Mouse (Mus musculus) large intestine, adult 2 months (tissue): ENCODE measurements around the gene Kcnc1. TPM values are rescaled to one million over a fixed set of nuclear protein-coding genes. Genes with fewer than 3 reads are reported as not detected.

ENCODE experiments used
- DNase-seq: peaks from one replicate; pipeline ENCODE4 v3.0.0-alpha.2; 2012; ENCODE audit warnings: low read depth, low spot score
- WGBS: fragments of 180-500 bp; shearing (Covaris S2); methylation state at CpG from one replicate; pipeline ENCODE4 v1.1.7; 2018; 5-methylcytosine and 5-hydroxymethylcytosine counted together
- polyA plus RNA-seq: library from polyadenylated mRNA; depleted of rRNA; stranded (reverse); fragments of >200 nt; gene quantifications from 2 replicates; pipeline ENCODE4 v1.2.3, GENCODE M21; 2012; rRNA removed

Gene Kcnc1
- polyA plus RNA-seq: 0.21 and 0.60 TPM in 2 replicates

DNA sequence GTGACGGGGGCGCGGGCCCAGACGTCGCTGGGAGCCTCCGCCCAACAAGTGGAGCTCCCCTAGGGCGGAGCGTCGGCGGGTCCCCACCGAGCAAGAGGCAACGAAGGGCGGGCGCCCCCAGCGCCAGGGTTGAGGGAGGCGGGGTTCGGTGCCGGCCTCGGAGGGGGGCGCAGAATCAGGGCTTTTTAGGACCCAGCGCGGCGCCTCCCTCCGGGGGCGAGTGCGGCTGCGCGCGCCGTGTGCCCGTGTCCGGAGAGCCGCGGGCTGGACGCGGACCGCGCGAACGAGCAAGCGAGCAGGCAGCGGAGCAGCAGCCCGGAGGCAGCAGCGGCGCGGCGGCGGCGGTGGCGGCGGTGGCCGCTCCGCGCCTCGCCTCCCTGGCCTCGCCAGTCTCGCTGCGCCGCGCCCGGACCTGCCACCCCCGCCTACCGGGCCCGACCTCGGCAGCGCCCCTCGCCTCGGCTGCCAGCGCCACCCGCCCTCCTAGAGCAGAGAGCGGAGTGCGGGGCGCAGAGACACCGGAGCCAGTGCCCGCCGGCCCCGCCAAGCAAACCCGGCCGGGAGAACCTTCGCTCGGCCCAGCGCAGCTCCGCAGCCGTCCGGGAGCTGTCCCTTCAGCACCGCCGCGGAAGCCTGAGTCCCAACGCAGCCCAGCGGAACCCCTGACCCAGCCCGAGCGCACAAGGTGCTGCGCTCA is at the start of gene Kcnc1:
Kcnc1 (plus strand) TSS at position 267 of the 697 bp plus-strand sequence.
- under 1% methylated on average over 93 of the region's 93 CpGs for WGBS
- no peak for DNase-seq

DNA sequence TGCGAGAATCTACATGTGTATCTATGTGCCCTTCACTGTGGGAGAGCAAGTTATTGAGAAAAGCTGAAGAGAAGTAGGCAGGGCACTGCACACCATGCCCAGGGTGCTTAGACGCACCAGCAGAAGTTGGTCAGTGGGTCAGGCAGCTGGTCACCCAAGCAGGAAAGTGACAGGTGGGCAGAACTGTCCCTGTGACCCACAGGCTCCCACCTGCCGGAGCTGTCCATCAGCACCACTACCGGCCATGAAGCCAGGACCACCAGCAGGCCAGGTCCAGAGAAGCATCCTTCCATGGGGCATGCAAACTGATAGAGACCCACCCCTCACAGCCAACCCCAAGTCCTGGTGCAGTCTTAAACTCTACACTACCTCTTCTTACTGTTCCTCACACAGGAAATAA is 48.6 kb upstream of the Kcnc1 start:
- 51% methylated on average over 4 of the region's 4 CpGs for WGBS

DNA sequence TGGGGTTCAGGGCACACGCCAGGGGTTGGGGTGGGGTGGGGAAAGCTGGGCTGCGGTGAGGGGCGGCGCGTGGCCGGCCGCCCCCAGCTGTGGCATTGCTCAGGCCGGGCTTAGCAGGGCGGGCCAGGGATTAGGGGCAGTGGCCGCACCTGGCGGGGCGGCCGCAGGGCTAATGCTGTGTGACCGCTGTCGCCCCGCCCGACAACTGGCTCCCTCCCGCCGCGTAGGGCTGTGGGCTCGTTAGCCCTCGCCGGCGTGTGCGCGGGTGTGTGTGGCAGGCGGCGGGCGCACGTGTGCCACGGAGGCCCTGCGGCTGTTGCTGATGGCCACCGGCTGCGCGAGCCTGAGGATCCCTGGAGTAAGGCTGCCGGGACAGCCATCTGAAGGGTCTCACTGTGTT is 47.5 kb upstream of the Kcnc1 start:
- WGBS: 7% methylated on average over 36 of the region's 36 CpGs
- DNase-seq: no peak

More for the DNA sequence above, 48.6 kb upstream of the Kcnc1 start:
- DNase-seq: no peak

DNA sequence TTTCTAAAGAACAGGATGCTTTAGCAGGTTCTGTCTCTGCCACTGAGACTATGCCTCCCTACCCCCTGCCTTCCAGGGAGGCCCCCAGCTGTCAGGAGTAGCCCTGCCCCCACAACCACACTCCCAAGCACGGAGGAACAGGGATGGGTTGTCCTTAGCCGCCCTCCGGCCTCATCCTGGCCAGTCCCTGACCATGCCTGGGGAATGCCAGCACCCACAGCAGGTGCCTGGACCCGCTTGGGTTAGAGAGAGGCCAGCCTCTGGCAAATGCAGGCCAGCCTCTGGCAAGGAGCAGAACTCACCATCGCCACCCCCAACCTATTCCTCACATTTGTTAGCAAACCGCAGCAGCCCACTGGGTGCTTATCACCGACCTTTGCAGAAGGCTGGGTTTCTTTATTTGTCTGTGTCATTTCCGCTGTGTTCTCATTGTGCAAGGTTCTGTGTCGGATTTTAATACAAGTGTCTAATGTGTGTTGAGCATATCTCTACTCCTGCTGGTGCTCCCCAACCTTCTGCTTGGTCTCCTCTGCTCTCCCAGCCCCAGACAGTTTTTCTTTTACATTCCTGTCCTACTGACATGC is 46.1 kb upstream of the Kcnc1 start:
- 55% methylated on average over 9 of the region's 9 CpGs for WGBS
- no peak for DNase-seq

DNA sequence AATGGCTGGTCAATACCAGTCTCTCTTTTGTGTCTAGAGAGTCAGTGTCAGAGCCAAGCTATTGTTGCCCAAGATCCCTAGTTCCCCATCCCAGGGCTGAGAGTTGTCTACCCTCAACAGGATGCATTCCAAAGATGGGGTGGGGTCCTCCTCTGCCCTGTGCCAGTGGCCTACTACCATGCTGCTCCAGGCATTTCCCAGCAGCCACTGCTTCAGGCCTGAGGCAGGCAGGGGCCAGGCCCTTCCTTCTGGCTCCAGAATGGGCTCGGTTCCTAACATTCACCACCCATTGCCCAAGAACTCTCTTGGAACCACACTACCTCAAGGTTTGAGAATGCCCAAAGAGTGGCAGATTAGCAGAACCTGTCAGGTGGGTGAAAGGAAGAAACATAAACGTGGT is 43.5 kb upstream of the Kcnc1 start:
- WGBS: 45% methylated on average over 2 of the region's 2 CpGs
- DNase-seq: no peak

DNA sequence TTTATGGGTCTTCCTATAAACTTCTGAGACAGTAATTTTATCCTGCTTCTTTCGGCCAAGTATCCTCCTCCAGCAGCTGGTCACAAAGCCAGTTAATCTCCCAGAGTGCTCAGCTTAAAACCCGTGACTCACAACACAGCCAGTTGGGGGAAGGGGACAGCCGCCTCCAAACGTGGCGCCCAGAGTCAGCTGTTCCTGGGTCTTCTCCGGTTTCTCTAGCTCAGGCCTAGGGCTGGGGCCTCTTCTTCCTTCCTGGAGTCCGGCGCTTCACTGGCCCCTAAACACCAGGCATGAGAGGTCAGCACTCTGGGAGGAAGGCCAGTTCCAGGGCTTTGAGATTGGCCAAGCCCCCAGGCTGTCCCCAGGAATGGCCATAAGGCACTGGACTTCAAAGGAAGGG is 43.1 kb upstream of the Kcnc1 start:
- 48% methylated on average over 8 of the region's 8 CpGs for WGBS
- no peak for DNase-seq

DNA sequence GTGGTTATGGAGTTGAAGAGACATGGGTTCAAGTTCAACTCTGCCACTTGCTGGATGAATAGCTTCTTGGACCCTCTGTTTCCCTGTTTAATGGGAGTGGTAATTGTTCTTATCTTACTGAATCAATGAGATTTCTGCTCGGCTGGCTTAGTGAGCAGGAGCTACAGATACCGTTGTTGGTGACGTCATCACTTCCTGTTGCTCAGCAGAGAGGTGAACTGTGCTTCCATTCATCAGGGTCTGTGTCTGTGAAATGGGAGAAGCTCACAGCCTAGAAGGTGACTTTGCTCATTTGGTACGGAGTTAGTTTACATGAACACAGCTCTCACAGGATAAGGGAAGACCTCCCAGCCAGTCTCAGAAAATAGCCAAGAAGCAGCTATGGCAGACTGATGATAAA is 42.4 kb upstream of the Kcnc1 start:
- no peak for DNase-seq
- 41% methylated on average over 4 of the region's 4 CpGs for WGBS

DNA sequence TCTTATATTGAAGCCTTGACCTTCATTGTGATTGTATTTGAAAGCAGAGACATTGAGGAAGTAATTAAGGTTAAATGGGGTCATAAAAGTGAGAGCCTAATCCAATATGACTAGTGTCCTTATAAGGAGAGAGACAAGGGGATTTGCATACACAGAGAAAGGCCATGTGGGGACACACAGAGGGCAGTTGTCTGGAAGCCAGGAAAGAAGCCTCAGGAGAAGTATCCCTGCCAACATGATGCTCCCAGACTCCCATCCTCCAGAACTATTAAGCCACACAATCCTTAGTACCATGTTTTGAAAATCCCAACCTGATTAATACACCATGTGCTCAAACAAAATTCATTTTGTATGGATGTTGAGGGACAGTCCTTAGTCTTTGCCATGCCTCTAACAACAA is 34.5 kb upstream of the Kcnc1 start:
- DNase-seq: no peak

DNA sequence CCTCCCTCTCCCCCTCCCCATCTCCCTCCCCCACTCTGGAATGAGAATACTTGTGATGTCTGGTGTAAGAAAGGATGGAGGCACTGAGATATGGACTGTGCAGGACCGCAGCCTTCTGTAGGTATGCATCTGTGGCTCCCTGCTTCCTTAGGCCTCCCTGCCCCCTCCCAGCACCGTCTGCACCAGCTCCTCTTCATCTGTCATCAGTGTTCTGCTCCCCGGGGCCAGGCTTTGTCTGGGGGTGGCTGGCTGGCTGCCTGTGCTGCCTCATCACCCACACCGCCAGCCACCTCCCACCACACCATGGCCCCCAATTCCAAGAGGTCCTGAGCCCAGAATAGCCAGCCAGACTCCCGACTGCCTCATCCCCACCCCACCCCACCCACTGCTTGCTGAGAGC is 32.1 kb upstream of the Kcnc1 start:
- WGBS: 54% methylated on average over 5 of the region's 5 CpGs
- DNase-seq: no peak

DNA sequence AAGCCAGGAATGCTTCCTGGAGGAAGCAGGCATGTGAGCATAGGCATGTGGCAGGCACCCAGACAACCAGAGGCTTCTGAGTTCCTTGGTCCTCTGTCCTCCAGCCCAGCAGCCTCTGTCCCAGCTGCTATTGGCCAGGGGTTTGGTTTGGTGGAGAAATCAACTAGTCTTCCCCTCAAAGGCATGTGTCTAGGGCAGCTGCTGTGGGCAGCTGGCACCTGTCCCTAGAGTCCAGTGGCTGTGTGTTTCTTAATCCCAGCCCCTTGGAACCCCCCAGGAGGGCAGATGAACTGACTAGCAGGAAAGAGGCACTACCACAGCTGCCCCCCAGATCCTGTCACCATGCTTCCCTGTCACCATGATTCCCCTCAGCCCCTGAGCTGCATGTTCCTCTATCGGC is 30.5 kb upstream of the Kcnc1 start:
- no peak for DNase-seq
- 70% methylated on average over 1 of the region's 1 CpGs for WGBS

DNA sequence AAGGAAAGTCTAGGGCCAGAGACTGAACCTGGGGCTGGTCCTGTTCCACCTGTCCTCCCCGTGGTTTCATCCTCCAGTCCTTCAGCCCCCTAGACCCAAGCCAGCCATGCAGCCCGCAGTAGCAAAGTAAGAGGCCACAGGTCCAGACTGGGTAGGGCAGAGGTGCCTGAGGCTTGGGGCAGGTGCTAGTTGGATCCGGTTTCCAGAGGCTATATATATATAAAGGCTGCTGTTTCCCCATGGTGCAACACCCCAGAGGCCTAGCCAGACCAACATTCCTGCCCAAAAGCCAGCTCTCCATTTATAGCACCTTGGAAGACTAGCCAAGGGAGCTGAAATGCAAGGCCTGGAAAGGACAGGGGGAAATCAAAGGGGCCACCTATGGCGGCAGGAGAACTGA is 25.2 kb upstream of the Kcnc1 start:
- no peak for DNase-seq
- WGBS: 42% methylated on average over 4 of the region's 4 CpGs

DNA sequence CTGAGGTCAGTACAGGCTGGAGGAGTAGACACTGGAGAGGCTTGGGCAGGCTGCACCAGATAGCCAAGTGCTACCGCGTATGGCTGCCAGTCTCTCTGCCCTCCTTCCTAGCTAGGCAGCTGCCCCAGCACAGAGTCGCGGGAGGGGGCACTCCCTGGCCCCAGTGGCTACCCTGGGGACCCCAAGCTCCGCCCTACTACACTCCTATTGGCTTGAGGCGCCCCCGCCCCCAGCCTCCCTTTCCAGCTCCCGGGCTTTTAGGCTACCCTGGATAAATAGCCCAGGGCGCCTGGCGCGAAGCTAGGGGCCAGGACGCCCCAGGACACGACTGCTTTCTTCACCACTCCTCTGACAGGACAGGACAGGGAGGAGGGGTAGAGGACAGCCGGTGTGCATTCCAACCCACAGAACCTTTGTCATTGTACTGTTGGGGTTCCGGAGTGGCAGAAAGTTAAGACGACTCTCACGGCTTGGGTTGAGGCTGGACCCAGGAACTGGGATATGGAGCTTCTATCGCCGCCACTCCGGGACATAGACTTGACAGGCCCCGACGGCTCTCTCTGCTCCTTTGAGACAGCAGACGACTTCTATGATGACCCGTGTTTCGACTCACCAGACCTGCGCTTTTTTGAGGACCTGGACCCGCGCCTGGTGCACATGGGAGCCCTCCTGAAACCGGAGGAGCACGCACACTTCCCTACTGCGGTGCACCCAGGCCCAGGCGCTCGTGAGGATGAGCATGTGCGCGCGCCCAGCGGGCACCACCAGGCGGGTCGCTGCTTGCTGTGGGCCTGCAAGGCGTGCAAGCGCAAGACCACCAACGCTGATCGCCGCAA is 19.9 kb upstream of the Kcnc1 start, which contains the start of gene Myod1:
Myod1 (plus strand) TSS at position 303 of the 836 bp plus-strand sequence.
- DNase-seq: no peak
- 9% methylated on average over 44 of the region's 44 CpGs for whole genome bisulfite sequencing

DNA sequence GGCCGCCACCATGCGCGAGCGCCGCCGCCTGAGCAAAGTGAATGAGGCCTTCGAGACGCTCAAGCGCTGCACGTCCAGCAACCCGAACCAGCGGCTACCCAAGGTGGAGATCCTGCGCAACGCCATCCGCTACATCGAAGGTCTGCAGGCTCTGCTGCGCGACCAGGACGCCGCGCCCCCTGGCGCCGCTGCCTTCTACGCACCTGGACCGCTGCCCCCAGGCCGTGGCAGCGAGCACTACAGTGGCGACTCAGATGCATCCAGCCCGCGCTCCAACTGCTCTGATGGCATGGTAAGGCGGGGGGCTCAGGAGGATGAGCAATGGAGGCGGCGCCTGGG is 19.3 kb upstream of the Kcnc1 start:
- no peak for DNase-seq

DNA sequence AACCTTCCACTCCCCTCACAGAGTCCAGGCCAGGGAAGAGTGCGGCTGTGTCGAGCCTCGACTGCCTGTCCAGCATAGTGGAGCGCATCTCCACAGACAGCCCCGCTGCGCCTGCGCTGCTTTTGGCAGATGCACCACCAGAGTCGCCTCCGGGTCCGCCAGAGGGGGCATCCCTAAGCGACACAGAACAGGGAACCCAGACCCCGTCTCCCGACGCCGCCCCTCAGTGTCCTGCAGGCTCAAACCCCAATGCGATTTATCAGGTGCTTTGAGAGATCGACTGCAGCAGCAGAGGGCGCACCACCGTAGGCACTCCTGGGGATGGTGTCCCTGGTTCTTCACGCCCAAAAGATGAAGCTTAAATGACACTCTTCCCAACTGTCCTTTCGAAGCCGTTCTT is 18.2 kb upstream of the Kcnc1 start:
- no peak for DNase-seq
- 6% methylated on average over 22 of the region's 22 CpGs for WGBS

More for the DNA sequence above, 19.3 kb upstream of the Kcnc1 start:
- WGBS: 2% methylated on average over 33 of the region's 33 CpGs

DNA sequence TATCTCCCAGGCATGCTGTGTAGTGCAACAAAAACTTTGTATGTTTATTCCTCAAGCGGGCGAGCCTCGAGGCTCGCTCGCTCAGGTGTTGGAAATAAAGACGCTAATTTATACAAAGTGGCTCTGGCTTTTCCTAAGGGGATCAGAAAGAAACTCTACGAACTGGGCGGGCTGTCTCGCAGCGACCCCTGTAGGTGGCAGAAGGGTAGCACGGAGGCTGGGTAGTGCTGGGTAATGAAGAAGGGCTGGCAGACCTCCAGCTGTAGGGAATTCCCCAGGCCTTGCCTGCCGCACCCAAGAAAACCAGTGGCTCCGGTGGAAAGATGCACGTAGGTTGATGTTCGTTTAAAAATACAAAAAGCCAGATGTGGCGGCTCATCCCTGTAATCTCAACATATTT is 17.3 kb upstream of the Kcnc1 start:
- WGBS: 5% methylated on average over 16 of the region's 16 CpGs
- no peak for DNase-seq

DNA sequence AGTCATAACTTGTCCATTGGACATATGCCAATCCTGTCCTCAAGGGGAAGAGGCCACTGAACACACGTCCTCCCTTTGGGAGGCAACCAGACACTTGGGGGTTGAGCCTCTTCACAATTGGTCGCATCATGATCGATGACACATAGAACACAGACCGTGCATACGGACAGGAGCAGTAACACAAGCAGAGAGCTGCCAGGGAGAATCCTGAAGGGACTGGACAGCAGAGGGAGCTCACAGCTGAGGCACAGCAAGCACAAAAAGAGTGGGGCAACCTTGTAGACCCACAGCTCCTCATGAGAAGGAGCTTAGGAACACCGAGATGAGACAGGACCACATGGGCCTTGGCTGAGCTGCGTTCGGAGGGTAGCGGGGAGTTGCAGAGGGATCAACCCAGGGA is 15.7 kb upstream of the Kcnc1 start:
- DNase-seq: no peak
- WGBS: 56% methylated on average over 9 of the region's 9 CpGs

DNA sequence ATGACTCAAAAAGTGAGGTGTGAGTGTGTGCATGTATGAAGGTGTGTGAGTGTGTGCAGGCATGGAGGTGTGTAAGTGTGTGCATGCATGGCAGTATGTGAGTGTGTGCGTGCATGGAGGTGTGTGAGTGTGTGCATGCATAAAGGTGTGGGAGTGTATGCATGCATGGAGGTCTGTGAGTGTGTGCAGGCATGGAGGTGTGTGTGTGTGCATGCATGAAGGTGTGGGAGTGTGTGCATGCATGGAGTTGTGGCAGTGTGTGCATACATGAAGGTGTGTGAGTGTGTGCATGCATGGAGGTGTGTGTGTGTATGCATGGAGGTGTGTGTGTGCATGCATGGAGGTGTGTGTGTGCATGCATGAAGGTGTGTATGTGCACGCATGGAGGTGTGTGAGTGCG is 8.9 kb upstream of the Kcnc1 start:
- 83% methylated on average over 3 of the region's 3 CpGs for WGBS
- DNase-seq: no peak

DNA sequence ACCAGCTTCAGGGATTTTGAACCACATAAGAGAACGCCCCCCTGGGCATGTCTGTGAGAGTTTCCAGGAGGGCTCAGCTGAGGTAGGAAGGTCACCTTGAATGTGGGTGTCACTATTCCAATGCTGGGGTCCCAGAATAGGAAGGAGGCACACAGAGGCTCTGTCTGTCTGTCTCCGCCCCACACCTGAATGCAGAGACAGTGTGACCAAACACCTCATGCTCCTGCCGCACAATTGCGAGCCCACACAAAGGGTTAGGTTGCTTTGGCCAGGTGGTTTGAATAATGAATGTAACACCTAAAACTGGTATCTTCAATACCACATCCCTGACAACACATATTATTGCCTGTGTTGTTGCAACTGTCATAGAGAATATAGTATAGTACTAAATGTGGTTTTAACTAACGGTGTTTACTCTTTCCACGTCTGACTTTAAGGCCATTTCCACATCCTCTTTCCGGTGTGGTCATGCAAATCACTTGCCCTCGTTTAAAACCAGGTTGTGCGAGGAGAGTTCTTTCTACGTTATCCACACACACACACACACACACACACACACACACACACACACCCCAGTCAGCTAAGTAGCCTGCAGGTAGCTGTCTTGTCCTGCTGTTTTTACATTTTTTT is 6.7 kb upstream of the Kcnc1 start:
- 56% methylated on average over 10 of the region's 10 CpGs for WGBS
- no peak for DNase-seq

DNA sequence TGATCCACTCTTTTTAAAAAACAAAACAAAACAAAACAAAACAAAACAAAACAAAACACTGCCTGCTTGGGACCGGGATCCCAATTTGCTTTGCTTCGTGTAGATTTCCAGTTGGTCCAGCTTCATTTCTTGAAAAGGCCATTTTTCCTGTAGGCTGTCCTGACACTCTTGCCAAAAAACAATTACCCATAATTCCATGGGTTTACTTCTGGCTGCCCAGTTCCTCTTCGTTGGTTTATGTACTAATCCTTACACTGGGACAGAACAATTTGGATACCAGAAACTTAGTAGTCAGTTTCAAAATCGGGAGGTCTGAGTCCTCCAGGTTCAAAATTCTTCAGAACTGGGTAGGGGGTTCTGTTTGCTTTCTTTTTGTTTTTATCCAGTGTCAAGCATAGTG is 6.1 kb upstream of the Kcnc1 start:
- WGBS: 46% methylated on average over 4 of the region's 4 CpGs
- no peak for DNase-seq

DNA sequence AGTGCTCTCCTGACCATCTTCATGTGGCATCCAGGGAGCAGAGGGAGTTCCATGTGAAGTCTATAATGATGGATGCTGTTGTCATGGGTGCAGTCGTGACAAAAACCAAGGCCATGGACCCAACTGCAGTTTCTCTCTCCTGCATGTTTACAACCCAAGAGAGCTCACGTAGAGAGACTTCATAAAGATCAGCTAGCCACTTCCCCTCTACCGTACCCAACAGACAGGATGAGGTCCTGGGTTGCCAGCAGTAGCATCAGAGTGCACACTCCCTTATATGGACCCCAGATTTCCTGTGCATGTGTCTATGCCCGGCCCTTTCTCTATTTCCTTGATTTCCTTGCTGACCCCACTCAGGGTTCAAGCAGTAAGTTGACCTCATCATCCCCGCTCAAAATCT is 4.6 kb upstream of the Kcnc1 start:
- 48% methylated on average over 5 of the region's 5 CpGs for WGBS
- no peak for DNase-seq
